Mouse (Mus musculus) CH12.LX (cell line): ENCODE data around the gene Smo.

Source experiments
- CHD2 ChIP-seq: IDR thresholded peaks from 2 replicates; pipeline ENCODE4 v1.6.1; 2011; ENCODE audit warnings: low read length, improper control_type of control experiment
- GABPA ChIP-seq: IDR thresholded peaks from 2 replicates; pipeline ENCODE4 v1.6.1; 2012; ENCODE audit warnings: low read depth, low read length, improper control_type of control experiment, inconsistent platforms; ENCODE audit not compliant: insufficient replicate concordance
- MYC ChIP-seq: IDR thresholded peaks from 2 replicates; pipeline ENCODE4 v1.6.1; 2011; ENCODE audit warnings: low read depth, mild to moderate bottlenecking, improper control_type of control experiment, low read length
- USF1 ChIP-seq: IDR thresholded peaks from 2 replicates; pipeline ENCODE4 v1.6.1; 2014; ENCODE audit warnings: low read depth, mild to moderate bottlenecking, inconsistent platforms, low read length, improper control_type of control experiment
- ZNF384 ChIP-seq: IDR thresholded peaks from 2 replicates; pipeline ENCODE4 v1.6.1; 2012; ENCODE audit warnings: low read depth, low read length, improper control_type of control experiment, inconsistent platforms

DNA sequence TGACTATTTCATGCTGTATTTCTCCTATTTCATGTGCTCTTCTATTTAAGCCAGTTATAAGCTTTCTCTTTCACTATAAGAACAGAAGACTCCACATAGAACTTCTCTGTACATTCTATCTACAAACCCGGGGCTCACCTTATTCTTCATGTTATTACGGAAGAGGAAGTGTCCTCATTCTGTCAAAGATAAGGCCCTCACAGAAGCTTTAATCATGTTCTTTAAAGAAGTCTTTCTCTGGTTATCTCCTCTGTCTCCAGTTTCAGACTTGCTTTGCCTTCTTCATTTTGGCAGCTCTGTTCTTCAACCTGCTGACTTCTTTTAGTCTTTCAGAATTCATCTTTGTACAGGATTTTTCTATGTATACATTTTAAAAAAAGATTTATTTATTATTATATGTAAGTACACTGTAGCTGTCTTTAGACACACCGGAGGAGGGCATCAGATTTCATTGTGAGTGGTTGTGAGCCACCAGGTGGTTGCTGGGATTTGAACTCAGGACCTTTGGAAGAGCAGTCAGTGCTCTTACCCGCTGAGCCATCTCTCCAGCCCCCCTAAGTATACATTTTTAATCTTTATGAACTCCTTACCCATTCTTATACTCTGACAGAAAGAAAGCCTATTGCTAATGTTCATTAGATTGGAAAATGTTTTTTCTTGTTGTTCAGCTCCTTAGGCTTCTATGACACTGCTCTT, 41.4 kb downstream of the Smo start:
- TF ChIP-seq USF1 (no peak), ZNF384 (no peak), CHD2 (no peak), MYC (no peak), GABPA (no peak)
